Mouse (Mus musculus) right cerebral cortex, postnatal 4 days (tissue): Measurements from ENCODE around the gene Nploc4.
A peak's percentile ranks its signal among the peaks of the same experiment; 100 is the strongest.
"Not testable (repeated sequence)": the region's sequence is repeated elsewhere in the genome, so short reads cannot be mapped to it uniquely, and the experiment has no call there.

Experiments
- DNase-seq: peaks from one replicate; pipeline ENCODE4 v3.0.0-alpha.2; 2022

Nploc4 gene

GRCm38 (mm10) chr11:120351250-120352092 lies 86.0 kb downstream of the Nploc4 start:
- no peak for DNase-seq

GRCm38 (mm10) chr11:120350711-120351110 lies 86.8 kb downstream of the Nploc4 start:
- DNase-seq = no peak

- DNase-seq = peak; percentile 80
Observed at GRCm38 (mm10) chr11:120349986-120350702, 87.4 kb downstream of the Nploc4 start.

GRCm38 (mm10) chr11:120349371-120349985 lies 88.0 kb downstream of the Nploc4 start:
- DNase-seq = no peak

GRCm38 (mm10) chr11:120348684-120349370 lies 88.7 kb downstream of the Nploc4 start:
- DNase-seq = peak; percentile 62

GRCm38 (mm10) chr11:120347791-120348683 lies 89.5 kb downstream of the Nploc4 start, which contains the start of gene Actg1:
Gene Actg1 (minus strand): TSS chr11:120348542.
- DNase-seq = peak; percentile 86

GRCm38 (mm10) chr11:120347301-120347700 lies 90.2 kb downstream of the Nploc4 start:
- DNase-seq = no peak

- not testable (repeated sequence) for DNase-seq
Observed at GRCm38 (mm10) chr11:120346383-120347034, 91.0 kb downstream of the Nploc4 start.

- DNase-seq = no peak
Observed at GRCm38 (mm10) chr11:120345067-120345681, 92.3 kb downstream of the Nploc4 start.

- DNase-seq = no peak
Observed at GRCm38 (mm10) chr11:120344310-120344920, 93.1 kb downstream of the Nploc4 start.

GRCm38 (mm10) chr11:120343519-120344309 lies 93.8 kb downstream of the Nploc4 start:
- no peak for DNase-seq

GRCm38 (mm10) chr11:120342656-120343160 lies 94.8 kb downstream of the Nploc4 start:
- no peak for DNase-seq

- DNase-seq = no peak
Observed at GRCm38 (mm10) chr11:120341661-120342060, 95.8 kb downstream of the Nploc4 start.

GRCm38 (mm10) chr11:120339978-120340513 lies 97.5 kb downstream of the Nploc4 start:
- DNase-seq = no peak

- no peak for DNase-seq
Observed at GRCm38 (mm10) chr11:120338786-120339185, 98.7 kb downstream of the Nploc4 start.

- DNase-seq = no peak
Observed at GRCm38 (mm10) chr11:120337447-120337846, 100.1 kb downstream of the Nploc4 start.

- no peak for DNase-seq
Observed at GRCm38 (mm10) chr11:120335431-120336021, 102.0 kb downstream of the Nploc4 start.
